In genomic region chr1:135369415-135369814, GRCm38 (mm10) we compare ENCODE assay signal across 14 mouse cellular contexts. TPM values are rescaled to one million over a fixed set of nuclear protein-coding genes. Genes with fewer than 3 reads are reported as not detected.
DNase-seq lines count a peak whose midpoint lies in the region; ATAC-seq and TF ChIP-seq lines count a peak whose summit lies in the region.
"Had no signal": no experiment of that assay in that cellular context is flagged by ENCODE, and none has a peak within 500 bp of the region (broad histone marks: within the 10 kb centered on the region; RNA-seq: fewer than 3 reads in every experiment).

No protein-coding gene starts in this region.

- no peaks in the 10 kb centered on the region for H3K9me3 ChIP-seq in forebrain, postnatal 0 days (ENCODE audit: low read length)
- no peaks in the 10 kb centered on the region for H3K9me3 ChIP-seq in forebrain, embryonic 11.5 days (ENCODE audit: control insufficient read depth, low read length)
- no peaks in the 10 kb centered on the region for H3K9me3 ChIP-seq in kidney, embryonic 16.5 days (ENCODE audit: low read length)
- H3K9me3 ChIP-seq in E14TG2a.4 (ENCODE audit: low read length) (no peaks in the 10 kb centered on the region), ES-E14 (ENCODE audit: control insufficient read depth, insufficient read depth, low read depth, low read length) (no peaks in the 10 kb centered on the region)
- H3K9me3 ChIP-seq: embryonic facial prominence, embryonic 13.5 days; intestine, embryonic 15.5 days; limb, embryonic 15.5 days had no signal

- H3K4me1 ChIP-seq in forebrain, postnatal 0 days (ENCODE audit: insufficient read depth), result no peaks in the 10 kb centered on the region
- H3K4me1 ChIP-seq in forebrain, embryonic 11.5 days (replicated peaks; ENCODE audit: control insufficient read depth, insufficient read depth, low read length), result peaks cover 15% of the 10 kb centered on the region
- peaks cover 23% of the 10 kb centered on the region for H3K4me1 ChIP-seq in kidney, embryonic 16.5 days (ENCODE audit: insufficient read depth, low read length)
- H3K4me1 ChIP-seq in E14TG2a.4 (replicated peaks; ENCODE audit: low read depth, low read length), result peaks cover 46% of the 10 kb centered on the region
- peaks cover 11 to 23% of the 10 kb centered on the region in 2 experiments; a peak in 3 of 4 replicates for H3K4me1 ChIP-seq in ES-E14 (ENCODE audit: control insufficient read depth in 2 of 2, insufficient read depth in 2 of 2, low read length in 2 of 2, poor library complexity in 1 of 2)

- no peak overlapping the region for H3K9ac ChIP-seq in forebrain, postnatal 0 days
- no peak overlapping the region for H3K9ac ChIP-seq in forebrain, embryonic 11.5 days (ENCODE audit: low read length)
- peak overlapping the region; percentile 72; the same call in 1 of the 2 replicates for H3K9ac ChIP-seq in kidney, embryonic 16.5 days (replicated peaks; ENCODE audit: low read length)
- H3K9ac ChIP-seq in ES-E14 (ENCODE audit: insufficient read depth, low read depth, low read length, poor library complexity, severe bottlenecking), result peak overlapping the region; percentile 64; the same call in 1 of the 2 replicates

- no peak for ATAC-seq in forebrain, postnatal 0 days
- ATAC-seq in forebrain, embryonic 11.5 days (replicated peaks; ENCODE audit: low FRiP score), result no peak
- no peak for ATAC-seq in kidney, embryonic 16.5 days (ENCODE audit: low FRiP score, low TSS enrichment)
- ATAC-seq in erythroid progenitor cell, adult 5-6 weeks (replicated peaks; ENCODE audit: low FRiP score, poor library complexity, severe bottlenecking), result no peak

- no peaks in the 10 kb centered on the region for H3K27me3 ChIP-seq in forebrain, postnatal 0 days (ENCODE audit: insufficient read depth, low read length)
- H3K27me3 ChIP-seq in forebrain, embryonic 11.5 days (ENCODE audit: control insufficient read depth, insufficient read depth, low read length), result no peaks in the 10 kb centered on the region
- no peaks in the 10 kb centered on the region for H3K27me3 ChIP-seq in kidney, embryonic 16.5 days (ENCODE audit: insufficient read depth, low read length)
- peaks cover 44% of the 10 kb centered on the region for H3K27me3 ChIP-seq in E14TG2a.4 (ENCODE audit: insufficient read depth, low read length)
- H3K27me3 ChIP-seq: embryonic facial prominence, embryonic 13.5 days; intestine, embryonic 15.5 days; limb, embryonic 15.5 days; Patski had no signal

- no peak overlapping the region for H3K4me3 ChIP-seq in forebrain, postnatal 0 days (ENCODE audit: low read depth, low read length)
- no peak overlapping the region for H3K4me3 ChIP-seq in forebrain, embryonic 11.5 days (ENCODE audit: low read depth, low read length)
- H3K4me3 ChIP-seq in kidney, embryonic 16.5 days (ENCODE audit: low read length), result no peak overlapping the region
- H3K4me3 ChIP-seq in E14TG2a.4 (replicated peaks; ENCODE audit: low read length), result 0 out of 2 replicates have a peak overlapping the region, but pooled peaks have one; percentile 75
- H3K4me3 ChIP-seq in ES-E14 (ENCODE audit: insufficient read depth in 1 of 2, low read depth in 1 of 2, low read length in 2 of 2, poor library complexity in 1 of 2, severe bottlenecking in 1 of 2), result no peak overlapping the region

- no peak overlapping the region for H3K27ac ChIP-seq in forebrain, postnatal 0 days (ENCODE audit: low read depth, low read length)
- no peak overlapping the region for H3K27ac ChIP-seq in forebrain, embryonic 11.5 days (ENCODE audit: low read depth, low read length)
- no peak overlapping the region for H3K27ac ChIP-seq in kidney, embryonic 16.5 days (ENCODE audit: low read length)
- H3K27ac ChIP-seq in ES-E14 (ENCODE audit: insufficient read depth, low read depth, low read length, poor library complexity, severe bottlenecking), result no peak overlapping the region
- H3K27ac ChIP-seq: embryonic facial prominence, embryonic 13.5 days; intestine, embryonic 15.5 days; limb, embryonic 15.5 days had no signal

- TF ChIP-seq CTCF in forebrain, postnatal 0 days (IDR thresholded peaks at IDR 0.05; ENCODE audit: low read depth), result no peak; the same call in 1 of the 2 replicates
- no peak for TF ChIP-seq CTCF in E14TG2a.4 (conservative IDR thresholded peaks at IDR 0.05; ENCODE audit: low read length)

- H3K4me2 ChIP-seq in forebrain, postnatal 0 days (ENCODE audit: low read depth), result peak overlapping the region; percentile 85; the same call in 1 of the 2 replicates
- no peak overlapping the region for H3K4me2 ChIP-seq in forebrain, embryonic 11.5 days (ENCODE audit: low read depth, low read length, severe bottlenecking)
- 0 out of 2 replicates have a peak overlapping the region, but pooled peaks have one; percentile 87 for H3K4me2 ChIP-seq in kidney, embryonic 16.5 days (replicated peaks; ENCODE audit: low read depth, low read length)

- no peaks in the 10 kb centered on the region for H3K36me3 ChIP-seq in forebrain, postnatal 0 days (ENCODE audit: insufficient read depth)
- no peaks in the 10 kb centered on the region for H3K36me3 ChIP-seq in forebrain, embryonic 11.5 days (ENCODE audit: control insufficient read depth, insufficient read depth, low read length)
- no peaks in the 10 kb centered on the region for H3K36me3 ChIP-seq in kidney, embryonic 16.5 days (ENCODE audit: insufficient read depth, low read length)
- H3K36me3 ChIP-seq in E14TG2a.4 (ENCODE audit: insufficient read depth, low read length) (no peaks in the 10 kb centered on the region), ES-E14 (ENCODE audit: control insufficient read depth, insufficient read depth, low read length, poor library complexity, severe bottlenecking) (no peaks in the 10 kb centered on the region)
- H3K36me3 ChIP-seq: embryonic facial prominence, embryonic 13.5 days; intestine, embryonic 15.5 days; limb, embryonic 15.5 days had no signal

- 83% methylated on average over 5 of the region's 5 CpGs for WGBS in forebrain, postnatal 0 days
- 76% methylated on average over 5 of the region's 5 CpGs for WGBS in forebrain, embryonic 11.5 days
- 81% methylated on average over 5 of the region's 5 CpGs for WGBS in kidney, embryonic 16.5 days

- in situ Hi-C loops in ES-E14 (cut with MboI; ENCODE audit: low sequenced_read_pairs in 2 of 2, unreplicated experiment in 2 of 2), result loop anchor here in 1 of 2 experiments (25.0 kb wide), 1 partner anchor 207 kb away; the partner anchor contains the start of gene Gpr37l1

- no peak for DNase-seq in forebrain, postnatal 0 days
- DNase-seq in forebrain, embryonic 11.5 days (ENCODE audit: low spot score), result no peak
- no peak for DNase-seq in kidney, postnatal 14 days
- no peak for DNase-seq in ES-E14 (ENCODE audit: low read depth, low spot score)
- no peak for DNase-seq in layer of hippocampus, postnatal 14 days (ENCODE audit: low spot score in 2 of 2)

TF ChIP-seq in ES-E14, 5 proteins besides CTCF, POLR2A, EP300 and RAD21:
- TF ChIP-seq ZNF384 (IDR thresholded peaks at IDR 0.05; ENCODE audit: low read depth, low read length) (no peak), MAFK (IDR thresholded peaks at IDR 0.05; ENCODE audit: insufficient read depth, low read depth, low read length) (no peak), HCFC1 (IDR thresholded peaks at IDR 0.05; ENCODE audit: borderline replicate concordance, insufficient read depth, low read length) (no peak), CHD2 (IDR thresholded peaks at IDR 0.05; ENCODE audit: low read depth, low read length) (no peak), ZC3H11A (IDR thresholded peaks at IDR 0.05; ENCODE audit: borderline replicate concordance, low read depth, low read length) (no peak)

RNA-seq across cellular contexts. Expression of gene Shisa4, which starts 5.6 kb away (rescaled TPM):
- 80.9 and 98.2 TPM in 2 replicates for total RNA-seq in forebrain, postnatal 0 days (2014; rRNA removed)
- polyA plus RNA-seq in forebrain, postnatal 0 days (2015; fragmentation: Nextera tagmentation; extraction: Ambion mirVana), result 97.6 and 120 TPM in 2 replicates
- polyA plus RNA-seq in forebrain, embryonic 11.5 days (2014; fragmentation: Nextera tagmentation; extraction: Ambion mirVana), result 50.3 and 58.7 TPM in 2 replicates
- 47.1 and 50.8 TPM in 2 replicates for polyA plus RNA-seq in kidney, embryonic 16.5 days (2015; fragmentation: Nextera tagmentation; extraction: Ambion mirVana)
- total RNA-seq in ES-E14 (2012; rRNA removed), result 9.5 and 15.7 TPM in 2 replicates
- not detected in 2 replicates for total RNA-seq in erythroid progenitor cell, adult 5-6 weeks (2015; ENCODE audit: low replicate concordance)
- not detected in 2 replicates for total RNA-seq in erythroid progenitor cell, adult 5-6 weeks (2017; ENCODE audit: low replicate concordance)
- total RNA-seq in layer of hippocampus, postnatal 14 days (2021), result 100 to 1,000 TPM; 130 to 131 TPM
- total RNA-seq: granulocyte monocyte progenitor cell, adult 5-6 weeks; megakaryocyte-erythroid progenitor cell, adult 5-6 weeks had no signal

RNA-seq across cellular contexts. Expression of gene Lmod1, which starts 44.8 kb away (rescaled TPM):
- total RNA-seq in forebrain, postnatal 0 days (2014; rRNA removed), result 0.31 and 0.52 TPM in 2 replicates
- 0.21 TPM in 2 replicates for polyA plus RNA-seq in forebrain, postnatal 0 days (2015; fragmentation: Nextera tagmentation; extraction: Ambion mirVana)
- polyA plus RNA-seq in forebrain, embryonic 11.5 days (2014; fragmentation: Nextera tagmentation; extraction: Ambion mirVana), result 0.67 and 0.68 TPM in 2 replicates
- 1.8 and 2.9 TPM in 2 replicates for polyA plus RNA-seq in kidney, embryonic 16.5 days (2015; fragmentation: Nextera tagmentation; extraction: Ambion mirVana)
- 1.6 and 2.6 TPM in 2 replicates for total RNA-seq in ES-E14 (2012; rRNA removed)
- not detected in 2 replicates for total RNA-seq in erythroid progenitor cell, adult 5-6 weeks (2015; ENCODE audit: low replicate concordance)
- not detected in 2 replicates for total RNA-seq in erythroid progenitor cell, adult 5-6 weeks (2017; ENCODE audit: low replicate concordance)
- total RNA-seq in layer of hippocampus, postnatal 14 days (2021), result under 1 TPM; 0.50 to 0.53 TPM
- total RNA-seq: granulocyte monocyte progenitor cell, adult 5-6 weeks; megakaryocyte-erythroid progenitor cell, adult 5-6 weeks had no signal

RNA-seq across cellular contexts. Expression of gene Timm17a, which starts 55.8 kb away (rescaled TPM):
- 29.9 and 36.1 TPM in 2 replicates for total RNA-seq in forebrain, postnatal 0 days (2014; rRNA removed)
- 141 and 151 TPM in 2 replicates for polyA plus RNA-seq in forebrain, postnatal 0 days (2015; fragmentation: Nextera tagmentation; extraction: Ambion mirVana)
- 165 and 167 TPM in 2 replicates for polyA plus RNA-seq in forebrain, embryonic 11.5 days (2014; fragmentation: Nextera tagmentation; extraction: Ambion mirVana)
- 201 and 206 TPM in 2 replicates for polyA plus RNA-seq in kidney, embryonic 16.5 days (2015; fragmentation: Nextera tagmentation; extraction: Ambion mirVana)
- total RNA-seq in ES-E14 (2012; rRNA removed), result 139 and 187 TPM in 2 replicates
- total RNA-seq in erythroid progenitor cell, adult 5-6 weeks (2015; ENCODE audit: low replicate concordance), result 9.7 and 11.3 TPM in 2 replicates
- total RNA-seq in erythroid progenitor cell, adult 5-6 weeks (2017; ENCODE audit: low replicate concordance), result 1.7 and 14.2 TPM in 2 replicates
- total RNA-seq in layer of hippocampus, postnatal 14 days (2021), result 100 to 1,000 TPM; 169 to 172 TPM

Comparison
In these comparisons a context has a peak if more than half of its experiments do, and no peak if none do; other contexts are left out.
1. H3K9ac ChIP-seq: peak in kidney, embryonic 16.5 days (single experiment) and ES-E14 (single experiment); none in forebrain, postnatal 0 days (single experiment) and forebrain, embryonic 11.5 days (single experiment).
2. RNA of gene Shisa4, which starts 5.6 kb away (total RNA-seq): 130 to 131 TPM in layer of hippocampus, postnatal 14 days, 80.9 to 98.2 TPM in forebrain, postnatal 0 days and 9.5 to 15.7 TPM in ES-E14; not detected in erythroid progenitor cell, adult 5-6 weeks; every median in the first group is over 10 times any median in the second.